10 mouse cellular contexts compared by ENCODE assay signal in genomic region chr7:128549137-128549536, GRCm38 (mm10). TPM values are rescaled to one million over a fixed set of nuclear protein-coding genes. Genes with fewer than 3 reads are reported as not detected.
DNase-seq lines count a peak whose midpoint lies in the region; ATAC-seq and TF ChIP-seq lines count a peak whose summit lies in the region.
"Had no signal": no experiment of that assay in that cellular context is flagged by ENCODE, and none has a peak within 500 bp of the region (broad histone marks: within the 10 kb centered on the region; RNA-seq: fewer than 3 reads in every experiment).

No protein-coding gene starts in this region.

- H3K9me3 ChIP-seq in heart, embryonic 16.5 days (replicated peaks; ENCODE audit: control insufficient read depth, low read length): no peaks in the 10 kb centered on the region
- H3K9me3 ChIP-seq in midbrain, embryonic 16.5 days (replicated peaks; ENCODE audit: control insufficient read depth, low read length, poor library complexity, severe bottlenecking): no peaks in the 10 kb centered on the region

- H3K27ac ChIP-seq in gastrocnemius, adult 2 months: peak overlapping the region; percentile 78
- H3K27ac ChIP-seq in liver, adult 2 months (replicated peaks; ENCODE audit: insufficient read depth, low read depth, low read length): no peak overlapping the region
- peak overlapping the region; percentile 80 for H3K27ac ChIP-seq in heart, embryonic 16.5 days (ENCODE audit: low read length)
- peak overlapping the region; percentile 77 for H3K27ac ChIP-seq in midbrain, embryonic 16.5 days (ENCODE audit: low read length)

- H3K27me3 ChIP-seq in liver, adult 2 months (ENCODE audit: control insufficient read depth, insufficient read depth, low read length): no peaks in the 10 kb centered on the region
- H3K27me3 ChIP-seq in heart, embryonic 16.5 days (ENCODE audit: control insufficient read depth, insufficient read depth, low read length): no peaks in the 10 kb centered on the region
- H3K27me3 ChIP-seq in midbrain, embryonic 16.5 days (ENCODE audit: control insufficient read depth, insufficient read depth, low read depth, low read length): no peaks in the 10 kb centered on the region

- no peak for TF ChIP-seq POLR2A in liver, adult 2 months (IDR thresholded peaks at IDR 0.05; ENCODE audit: extremely low read depth, insufficient read depth, low read length)

- peak; percentile 51 for DNase-seq in gastrocnemius, adult 2 months
- DNase-seq in gastrocnemius, postnatal 36 days: no peak
- DNase-seq in liver, adult 2 months (ENCODE audit: extremely low read depth, low read depth, low spot score): peak; percentile 41
- DNase-seq in liver: no peak
- DNase-seq in layer of hippocampus, postnatal 36 days: no peak
- DNase-seq in embryo, embryonic 9.5 days (ENCODE audit: extremely low spot score): no peak
- DNase-seq: cerebellum, postnatal 36 days had no signal

- WGBS in liver, adult 2 months: 45% methylated on average over 4 of the region's 4 CpGs
- WGBS in heart, embryonic 16.5 days: 7% methylated on average over 4 of the region's 4 CpGs
- WGBS in midbrain, embryonic 16.5 days: 60% methylated on average over 4 of the region's 4 CpGs

- peak; percentile 68 for ATAC-seq in heart, embryonic 16.5 days (replicated peaks; ENCODE audit: extremely low read depth, insufficient read depth, low FRiP score)
- ATAC-seq in midbrain, embryonic 16.5 days: no peak

- H3K79me2 ChIP-seq in liver, adult 2 months (ENCODE audit: control insufficient read depth, insufficient read depth, low read length): no peaks in the 10 kb centered on the region

- H3K9ac ChIP-seq in liver, adult 2 months (ENCODE audit: low read depth, low read length): no peak overlapping the region
- H3K9ac ChIP-seq in heart, embryonic 16.5 days (ENCODE audit: low read length): no peak overlapping the region
- H3K9ac ChIP-seq in midbrain, embryonic 16.5 days (ENCODE audit: low read depth, low read length): no peak overlapping the region

- TF ChIP-seq CTCF in gastrocnemius, adult 2 months (IDR thresholded peaks at IDR 0.05): no peak
- no peak for TF ChIP-seq CTCF in liver, adult 2 months (IDR thresholded peaks at IDR 0.05; ENCODE audit: low read depth, low read length)

- intact Hi-C loops in gastrocnemius, adult 2 months (cut with DNase I): no loop called here
- intact Hi-C loops in gastrocnemius, postnatal 36 days (cut with DNase I): no loop called here

- no peak overlapping the region for H3K4me2 ChIP-seq in heart, embryonic 16.5 days (ENCODE audit: low read depth, low read length)
- H3K4me2 ChIP-seq in midbrain, embryonic 16.5 days (ENCODE audit: low read length): no peak overlapping the region
- H3K4me2 ChIP-seq: liver, embryonic 11.5 days had no signal

- peaks cover 31% of the 10 kb centered on the region for H3K36me3 ChIP-seq in liver, adult 2 months (ENCODE audit: control insufficient read depth, insufficient read depth, low read length)
- peaks cover 37% of the 10 kb centered on the region for H3K36me3 ChIP-seq in heart, embryonic 16.5 days (ENCODE audit: control insufficient read depth, insufficient read depth)
- H3K36me3 ChIP-seq in midbrain, embryonic 16.5 days (ENCODE audit: control insufficient read depth, insufficient read depth, low read length): no peaks in the 10 kb centered on the region

- H3K4me1 ChIP-seq in liver, adult 2 months (ENCODE audit: control insufficient read depth, insufficient read depth, low read length): peaks cover 4% of the 10 kb centered on the region; the same call in 1 of the 2 replicates
- H3K4me1 ChIP-seq in heart, embryonic 16.5 days (ENCODE audit: control insufficient read depth, insufficient read depth, low read length): peaks cover 33% of the 10 kb centered on the region
- peaks cover 33% of the 10 kb centered on the region for H3K4me1 ChIP-seq in midbrain, embryonic 16.5 days (ENCODE audit: control insufficient read depth, insufficient read depth, low read length)

- no peak overlapping the region for H3K4me3 ChIP-seq in gastrocnemius, adult 2 months
- H3K4me3 ChIP-seq in liver, adult 2 months (ENCODE audit: insufficient read depth, low read depth, low read length): no peak overlapping the region
- H3K4me3 ChIP-seq in heart, embryonic 16.5 days (ENCODE audit: low read length): no peak overlapping the region
- no peak overlapping the region for H3K4me3 ChIP-seq in midbrain, embryonic 16.5 days (ENCODE audit: low read depth, low read length)

RNA-seq across cellular contexts. Expression of gene Bag3, which starts 25.7 kb away (rescaled TPM):
- total RNA-seq in gastrocnemius, adult 2 months (2021): 100 to 1,000 TPM; 133 to 186 TPM
- 100 to 1,000 TPM; 130 to 132 TPM for total RNA-seq in gastrocnemius, postnatal 36 days (2021)
- 3.4 and 4.7 TPM in 2 replicates for total RNA-seq in liver, adult 2 months (2014; rRNA removed)
- 25.8 and 30.3 TPM in 2 replicates for polyA plus RNA-seq in liver, adult 2 months (2012; rRNA removed)
- 22.7 and 25.9 TPM in 2 replicates for polyA plus RNA-seq in heart, embryonic 16.5 days (2015; fragmentation: Nextera tagmentation; extraction: Ambion mirVana)
- polyA plus RNA-seq in midbrain, embryonic 16.5 days (2015; fragmentation: Nextera tagmentation; extraction: Ambion mirVana): 1.9 and 2.8 TPM in 2 replicates
- 10 to 100 TPM; 12.0 to 13.9 TPM for total RNA-seq in layer of hippocampus, postnatal 36 days (2021)

Comparison
In these comparisons a context has a peak if more than half of its experiments do, and no peak if none do; other contexts are left out.
1. DNase-seq: peak in gastrocnemius, adult 2 months (single experiment) and liver, adult 2 months (single experiment); none in gastrocnemius, postnatal 36 days (0 of 2), liver (single experiment), layer of hippocampus, postnatal 36 days (0 of 2) and embryo, embryonic 9.5 days (single experiment).
2. RNA of gene Bag3, which starts 25.7 kb away (total RNA-seq): 133 to 186 TPM in gastrocnemius, adult 2 months and 130 to 132 TPM in gastrocnemius, postnatal 36 days; 12.0 to 13.9 TPM in layer of hippocampus, postnatal 36 days and 3.4 to 4.7 TPM in liver, adult 2 months; every median in the first group is over 4 times any median in the second.